Mouse (Mus musculus): ENCODE data around the gene Prelid3b. TPM values are rescaled to one million over a fixed set of nuclear protein-coding genes. Genes with fewer than 3 reads are reported as not detected.

Gene Prelid3b
- polyA plus RNA-seq, 1 experiment from 2014 or later = 123 TPM

GRCm38 (mm10) chr2:174502321-174502720, 29.4 kb upstream of the Prelid3b start:
- no peak overlapping the region for H3K9ac ChIP-seq (ENCODE audit: low read length)
- no peaks in the 10 kb centered on the region for H3K9me3 ChIP-seq (ENCODE audit: control insufficient read depth, low read length)
- ATAC-seq (ENCODE audit: insufficient number of reproducible peaks, low FRiP score, low TSS enrichment, low read depth) (no peak), DNase-seq (ENCODE audit: low spot score) (no peak)
- H3K36me3 ChIP-seq (ENCODE audit: control insufficient read depth, insufficient read depth, low read length) = no peaks in the 10 kb centered on the region
- WGBS = 33% methylated on average over 5 of the region's 5 CpGs
- no peak overlapping the region for H3K27ac ChIP-seq (replicated peaks; ENCODE audit: low read depth, low read length)
- no peaks in the 10 kb centered on the region for H3K4me1 ChIP-seq (ENCODE audit: control insufficient read depth, insufficient read depth, low read length)
- H3K4me2 ChIP-seq (ENCODE audit: low read depth, severe bottlenecking) = no peak overlapping the region
- H3K4me3 ChIP-seq (ENCODE audit: low read depth, low read length) = no peak overlapping the region
- H3K27me3 ChIP-seq (ENCODE audit: control insufficient read depth, insufficient read depth, low read length) = no peaks in the 10 kb centered on the region

DNA sequence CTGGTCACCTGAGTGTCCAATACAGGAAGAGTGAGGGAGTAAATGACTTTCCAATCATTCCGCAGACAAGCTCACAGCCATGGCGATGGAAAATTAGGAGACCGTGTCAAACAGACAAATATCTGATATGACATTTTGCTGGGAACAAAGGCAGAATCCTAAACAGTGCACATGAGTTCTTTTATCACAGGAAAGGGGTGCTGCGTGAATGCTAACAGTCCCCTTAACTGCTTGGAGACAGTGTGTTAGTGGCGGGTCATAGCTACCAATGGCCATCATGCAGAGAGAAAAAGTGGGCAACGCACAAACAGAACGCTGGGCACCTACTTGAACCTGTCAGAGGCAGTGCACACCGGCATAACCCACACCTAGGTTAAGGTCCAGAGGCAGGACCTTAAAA, 28.6 kb upstream of the Prelid3b start:
- no peak overlapping the region for H3K4me3 ChIP-seq (ENCODE audit: low read depth, low read length)
- no peak overlapping the region for H3K27ac ChIP-seq (replicated peaks; ENCODE audit: low read depth, low read length)
- H3K9me3 ChIP-seq (ENCODE audit: control insufficient read depth, low read length) = no peaks in the 10 kb centered on the region
- ATAC-seq (ENCODE audit: insufficient number of reproducible peaks, low FRiP score, low TSS enrichment, low read depth) (no peak), DNase-seq (ENCODE audit: low spot score) (no peak)
- H3K4me2 ChIP-seq (ENCODE audit: low read depth, severe bottlenecking) = no peak overlapping the region
- no peak overlapping the region for H3K9ac ChIP-seq (ENCODE audit: low read length)
- H3K36me3 ChIP-seq (ENCODE audit: control insufficient read depth, insufficient read depth, low read length) = no peaks in the 10 kb centered on the region
- no peaks in the 10 kb centered on the region for H3K4me1 ChIP-seq (ENCODE audit: control insufficient read depth, insufficient read depth, low read length)
- 78% methylated on average over 8 of the region's 8 CpGs for WGBS
- no peaks in the 10 kb centered on the region for H3K27me3 ChIP-seq (ENCODE audit: control insufficient read depth, insufficient read depth, low read length)

DNA sequence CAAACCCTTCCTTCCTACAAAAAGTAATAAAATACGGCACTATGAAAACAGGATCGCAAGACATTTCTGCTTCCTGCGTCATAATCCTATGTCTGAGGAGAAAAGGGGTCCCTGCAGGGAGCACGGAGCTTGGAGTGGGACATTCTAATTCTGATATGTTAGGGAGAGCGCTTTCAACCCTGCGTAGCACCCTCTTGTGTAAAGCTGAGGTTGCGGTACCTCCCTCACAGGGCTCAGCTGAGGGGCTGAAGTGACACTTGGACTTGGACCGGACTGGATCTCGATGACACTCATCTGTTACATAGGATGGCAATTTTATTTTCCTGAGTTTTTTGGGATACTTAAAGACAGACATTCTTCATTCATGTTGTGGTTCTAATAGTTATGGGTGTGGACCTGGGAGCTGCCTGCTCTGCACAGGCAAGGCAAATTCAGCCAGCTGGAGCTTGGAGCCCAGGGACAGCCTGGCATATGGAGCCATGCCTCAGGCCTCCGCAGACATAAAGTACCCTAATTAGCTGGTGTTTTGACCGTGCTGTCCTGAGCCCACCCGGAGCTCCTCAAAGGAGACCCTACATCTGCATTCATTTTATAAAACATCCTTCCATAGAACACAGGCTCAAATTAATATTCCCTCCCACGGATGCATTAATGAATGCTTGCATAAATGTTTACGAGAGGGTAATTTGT, 28.1 kb upstream of the Prelid3b start:
- WGBS = 64% methylated on average over 14 of the region's 14 CpGs
- H3K4me1 ChIP-seq (ENCODE audit: control insufficient read depth, insufficient read depth, low read length) = no peaks in the 10 kb centered on the region
- peak; percentile 32 for DNase-seq (ENCODE audit: low spot score)
- H3K27ac ChIP-seq (replicated peaks; ENCODE audit: low read depth, low read length) = no peak overlapping the region
- H3K9ac ChIP-seq (ENCODE audit: low read length) = no peak overlapping the region
- no peaks in the 10 kb centered on the region for H3K9me3 ChIP-seq (ENCODE audit: control insufficient read depth, low read length)
- no peak overlapping the region for H3K4me3 ChIP-seq (ENCODE audit: low read depth, low read length)
- no peak overlapping the region for H3K4me2 ChIP-seq (ENCODE audit: low read depth, severe bottlenecking)
- no peaks in the 10 kb centered on the region for H3K36me3 ChIP-seq (ENCODE audit: control insufficient read depth, insufficient read depth, low read length)
- no peaks in the 10 kb centered on the region for H3K27me3 ChIP-seq (ENCODE audit: control insufficient read depth, insufficient read depth, low read length)
- ATAC-seq (ENCODE audit: insufficient number of reproducible peaks, low FRiP score, low TSS enrichment, low read depth) = peak; percentile 26; the same call in 1 of the 2 replicates

DNA sequence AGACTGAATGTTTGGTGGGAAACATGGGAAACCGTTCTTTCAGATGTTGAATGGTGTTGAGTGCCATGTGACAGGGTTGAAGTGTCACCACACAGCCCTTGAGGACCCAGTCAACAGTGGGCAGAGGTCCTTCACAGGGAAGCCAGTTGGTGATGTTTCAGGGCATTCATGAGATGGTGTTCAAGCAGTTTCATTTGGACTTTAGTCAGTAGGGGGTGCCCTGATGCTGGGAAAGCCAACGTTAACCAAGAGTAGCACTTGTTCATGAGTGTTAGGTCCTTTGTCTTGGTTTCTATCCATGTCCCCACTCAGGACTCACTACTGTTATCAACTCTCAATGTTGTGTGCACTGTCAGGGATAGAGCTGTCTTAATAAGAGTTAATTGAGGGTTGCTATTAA, 20.0 kb upstream of the Prelid3b start:
- 73% methylated on average over 2 of the region's 2 CpGs for WGBS

DNA sequence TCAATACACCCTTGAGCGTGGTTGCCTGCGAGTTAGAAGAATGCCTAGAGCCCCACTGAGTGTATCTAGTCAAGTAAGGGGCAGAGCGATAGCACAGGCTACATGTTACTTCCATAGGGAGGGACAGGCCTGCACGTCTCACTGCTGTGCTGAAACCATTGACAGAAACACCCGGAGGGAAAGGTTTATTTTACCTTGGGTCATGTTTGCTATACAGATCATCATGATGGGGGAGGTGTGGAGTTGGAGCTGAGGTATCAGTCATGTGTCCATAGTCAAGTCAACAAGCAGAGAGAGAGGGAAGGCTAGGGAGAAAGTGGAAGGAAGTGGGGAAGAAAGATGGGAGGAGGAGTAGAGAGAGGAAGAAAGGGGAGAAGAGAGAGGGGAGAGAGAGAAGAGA, 14.1 kb upstream of the Prelid3b start:
- no peak for DNase-seq (ENCODE audit: low spot score)
- no peak overlapping the region for H3K4me3 ChIP-seq (ENCODE audit: low read depth, low read length)
- no peaks in the 10 kb centered on the region for H3K27me3 ChIP-seq (ENCODE audit: control insufficient read depth, insufficient read depth, low read length)
- H3K4me2 ChIP-seq (ENCODE audit: low read depth, severe bottlenecking) = no peak overlapping the region
- WGBS = 92% methylated on average over 5 of the region's 5 CpGs
- H3K9me3 ChIP-seq (ENCODE audit: control insufficient read depth, low read length) = no peaks in the 10 kb centered on the region
- no peak for ATAC-seq (ENCODE audit: insufficient number of reproducible peaks, low FRiP score, low TSS enrichment, low read depth)
- no peak overlapping the region for H3K9ac ChIP-seq (ENCODE audit: low read length)
- H3K36me3 ChIP-seq (ENCODE audit: control insufficient read depth, insufficient read depth, low read length) = no peaks in the 10 kb centered on the region
- no peaks in the 10 kb centered on the region for H3K4me1 ChIP-seq (ENCODE audit: control insufficient read depth, insufficient read depth, low read length)
- H3K27ac ChIP-seq (replicated peaks; ENCODE audit: low read depth, low read length) = no peak overlapping the region

More for the DNA sequence above, 20.0 kb upstream of the Prelid3b start:
- no peaks in the 10 kb centered on the region for H3K9me3 ChIP-seq (ENCODE audit: control insufficient read depth, low read length)
- ATAC-seq (ENCODE audit: insufficient number of reproducible peaks, low FRiP score, low TSS enrichment, low read depth) (no peak), DNase-seq (ENCODE audit: low spot score) (no peak)
- H3K36me3 ChIP-seq (ENCODE audit: control insufficient read depth, insufficient read depth, low read length) = no peaks in the 10 kb centered on the region
- no peaks in the 10 kb centered on the region for H3K4me1 ChIP-seq (ENCODE audit: control insufficient read depth, insufficient read depth, low read length)
- H3K4me2 ChIP-seq (ENCODE audit: low read depth, severe bottlenecking) = no peak overlapping the region
- no peak overlapping the region for H3K27ac ChIP-seq (replicated peaks; ENCODE audit: low read depth, low read length)
- no peak overlapping the region for H3K4me3 ChIP-seq (ENCODE audit: low read depth, low read length)
- H3K9ac ChIP-seq (ENCODE audit: low read length) = no peak overlapping the region
- no peaks in the 10 kb centered on the region for H3K27me3 ChIP-seq (ENCODE audit: control insufficient read depth, insufficient read depth, low read length)

GRCm38 (mm10) chr2:174478746-174479145, 5.9 kb upstream of the Prelid3b start:
- Histone ChIP-seq H3K4me3 (ENCODE audit: low read depth, low read length) (no peak overlapping the region), H3K9ac (ENCODE audit: low read length) (no peak overlapping the region), H3K36me3 (ENCODE audit: control insufficient read depth, insufficient read depth, low read length) (no peaks in the 10 kb centered on the region), H3K4me2 (ENCODE audit: low read depth, severe bottlenecking) (no peak overlapping the region), H3K27me3 (ENCODE audit: control insufficient read depth, insufficient read depth, low read length) (no peaks in the 10 kb centered on the region), H3K4me1 (ENCODE audit: control insufficient read depth, insufficient read depth, low read length) (no peaks in the 10 kb centered on the region), H3K27ac (replicated peaks; ENCODE audit: low read depth, low read length) (no peak overlapping the region), H3K9me3 (ENCODE audit: control insufficient read depth, low read length) (no peaks in the 10 kb centered on the region)
- DNase-seq (ENCODE audit: low spot score) = no peak
- WGBS = 85% methylated on average over 5 of the region's 5 CpGs
- ATAC-seq (ENCODE audit: insufficient number of reproducible peaks, low FRiP score, low TSS enrichment, low read depth) = no peak

- H3K36me3 ChIP-seq (ENCODE audit: control insufficient read depth, insufficient read depth, low read length) = no peaks in the 10 kb centered on the region
- H3K27ac ChIP-seq (replicated peaks; ENCODE audit: low read depth, low read length) = no peak overlapping the region
- H3K4me3 ChIP-seq (ENCODE audit: low read depth, low read length) = no peak overlapping the region
- no peak for DNase-seq (ENCODE audit: low spot score)
- ATAC-seq (ENCODE audit: insufficient number of reproducible peaks, low FRiP score, low TSS enrichment, low read depth) = no peak
- H3K4me1 ChIP-seq (ENCODE audit: control insufficient read depth, insufficient read depth, low read length) = 0 out of 2 replicates have a peak, but pooled peaks cover 3% of the 10 kb centered on the region
- H3K4me2 ChIP-seq (ENCODE audit: low read depth, severe bottlenecking) = no peak overlapping the region
- H3K9ac ChIP-seq (ENCODE audit: low read length) = no peak overlapping the region
- no peaks in the 10 kb centered on the region for H3K9me3 ChIP-seq (ENCODE audit: control insufficient read depth, low read length)
- 79% methylated on average over 3 of the region's 3 CpGs for WGBS
- H3K27me3 ChIP-seq (ENCODE audit: control insufficient read depth, insufficient read depth, low read length) = no peaks in the 10 kb centered on the region
Observed at GRCm38 (mm10) chr2:174477543-174478319, 4.8 kb upstream of the Prelid3b start.

- Histone ChIP-seq H3K4me2 (ENCODE audit: low read depth, severe bottlenecking) (peak overlapping the region; percentile 75), H3K4me3 (ENCODE audit: low read depth, low read length) (peak overlapping the region; percentile 60), H3K9ac (ENCODE audit: low read length) (peak overlapping the region; percentile 60; the same call in 1 of the 2 replicates), H3K36me3 (ENCODE audit: control insufficient read depth, insufficient read depth, low read length) (peaks cover 4% of the 10 kb centered on the region), H3K9me3 (ENCODE audit: control insufficient read depth, low read length) (no peaks in the 10 kb centered on the region), H3K27ac (replicated peaks; ENCODE audit: low read depth, low read length) (peak overlapping the region; percentile 73; the same call in 1 of the 2 replicates), H3K27me3 (ENCODE audit: control insufficient read depth, insufficient read depth, low read length) (no peaks in the 10 kb centered on the region), H3K4me1 (ENCODE audit: control insufficient read depth, insufficient read depth, low read length) (0 out of 2 replicates have a peak, but pooled peaks cover 3% of the 10 kb centered on the region)
- ATAC-seq (ENCODE audit: insufficient number of reproducible peaks, low FRiP score, low TSS enrichment, low read depth) (no peak), DNase-seq (ENCODE audit: low spot score) (no peak)
- WGBS = 65% methylated on average over 5 of the region's 5 CpGs
Observed at GRCm38 (mm10) chr2:174473550-174473927, 658 bp upstream of the Prelid3b start.

Data from limb, embryonic 11.5 days (tissue).